Mouse (Mus musculus): ENCODE measurements at regions not wholly inside any gene's neighbourhood (a gene's known extent, or its start where the extent isn't known, plus 50 kb on each side); places are given as distances from the start of the nearest gene placed in this dataset.
A peak's percentile ranks its signal among the peaks of the same experiment; 100 is the strongest.

- no peak for DNase-seq
Observed at GRCm38 (mm10) chr2:144123395-144124034, 90.7 kb downstream of the Banf2 start.

GRCm38 (mm10) chr2:144127082-144128037 lies 94.5 kb downstream of the Banf2 start:
- no peak for DNase-seq

GRCm38 (mm10) chr2:144128038-144128402 lies 95.2 kb downstream of the Banf2 start:
- no peak for DNase-seq

GRCm38 (mm10) chr2:144128527-144128926 lies 95.7 kb downstream of the Banf2 start:
- no peak for DNase-seq

- no peak for DNase-seq
Observed at GRCm38 (mm10) chr2:144133806-144134574, 101.1 kb downstream of the Banf2 start.

- no peak for DNase-seq
Observed at GRCm38 (mm10) chr2:144134575-144134958, 101.7 kb downstream of the Banf2 start.

- no peak for DNase-seq
Observed at GRCm38 (mm10) chr2:144135586-144135985, 102.7 kb downstream of the Banf2 start.

GRCm38 (mm10) chr2:144143620-144144384 lies 110.9 kb downstream of the Banf2 start:
- no peak for DNase-seq

GRCm38 (mm10) chr2:144144486-144145136 lies 111.8 kb downstream of the Banf2 start:
- no peak for DNase-seq

- no peak for DNase-seq
Observed at GRCm38 (mm10) chr2:144156456-144157211, 113.8 kb upstream of the Mgme1 start.

- DNase-seq, result no peak
Observed at GRCm38 (mm10) chr2:144157343-144157742, 113.1 kb upstream of the Mgme1 start.

- DNase-seq, result no peak
Observed at GRCm38 (mm10) chr2:144158256-144158655, 112.2 kb upstream of the Mgme1 start.

- DNase-seq, result no peak
Observed at GRCm38 (mm10) chr2:144159854-144160331, 110.6 kb upstream of the Mgme1 start.

GRCm38 (mm10) chr2:144160434-144160833 lies 110.0 kb upstream of the Mgme1 start:
- no peak for DNase-seq

- peak in 1 of 2 experiments; percentile 13 for DNase-seq
Observed at GRCm38 (mm10) chr2:144161852-144162251, 108.6 kb upstream of the Mgme1 start.

GRCm38 (mm10) chr2:144164102-144164501 lies 106.4 kb upstream of the Mgme1 start:
- DNase-seq, result peak; percentile 33 to 44

GRCm38 (mm10) chr2:144164986-144165821 lies 105.3 kb upstream of the Mgme1 start:
- peak; percentile 87 to 88 for DNase-seq

- no peak for DNase-seq
Observed at GRCm38 (mm10) chr2:144166102-144166750, 104.2 kb upstream of the Mgme1 start.

GRCm38 (mm10) chr2:144169576-144170178 lies 100.8 kb upstream of the Mgme1 start:
- no peak for DNase-seq

Measured in lung, adult 18-20 months (tissue).